Mouse (Mus musculus): ENCODE results near the gene Prdx2.

Gene Prdx2

GRCm38 (mm10) chr8:84978248-84978940, 9.0 kb downstream of the Prdx2 start, which contains the start of gene Junb:
Junb (minus strand) TSS chr8:84978718.
- peak; percentile 98 for DNase-seq (ENCODE audit: low read depth)

- peak; percentile 98 for DNase-seq (ENCODE audit: low read depth)
These were observed 10.4 kb downstream of the Prdx2 start for GRCm38 (mm10) chr8:84979599-84980421.

- peak; percentile 86 for DNase-seq (ENCODE audit: low read depth)
These were observed 11.4 kb downstream of the Prdx2 start for GRCm38 (mm10) chr8:84980622-84981358.

GRCm38 (mm10) chr8:84981644-84982498, 12.5 kb downstream of the Prdx2 start:
- DNase-seq (ENCODE audit: low read depth): peak; percentile 43

- peak; percentile 60 for DNase-seq (ENCODE audit: low read depth)
These were observed 13.2 kb downstream of the Prdx2 start for GRCm38 (mm10) chr8:84982499-84983011.

GRCm38 (mm10) chr8:84984294-84985048, 15.1 kb downstream of the Prdx2 start:
- DNase-seq (ENCODE audit: low read depth): no peak

- peak; percentile 93 for DNase-seq (ENCODE audit: low read depth)
These were observed 15.8 kb downstream of the Prdx2 start for GRCm38 (mm10) chr8:84985049-84985683.

GRCm38 (mm10) chr8:84985684-84986378, 16.4 kb downstream of the Prdx2 start:
- DNase-seq (ENCODE audit: low read depth): peak; percentile 98

- DNase-seq (ENCODE audit: low read depth): no peak
These were observed 17.1 kb downstream of the Prdx2 start for GRCm38 (mm10) chr8:84986379-84986945.

GRCm38 (mm10) chr8:84987388-84987787, 18.0 kb downstream of the Prdx2 start:
- DNase-seq (ENCODE audit: low read depth): no peak

GRCm38 (mm10) chr8:84987903-84988302, 18.5 kb downstream of the Prdx2 start:
- DNase-seq (ENCODE audit: low read depth): no peak

GRCm38 (mm10) chr8:84989311-84989731, 19.9 kb downstream of the Prdx2 start:
- peak; percentile 72 for DNase-seq (ENCODE audit: low read depth)

GRCm38 (mm10) chr8:84989810-84990209, 20.4 kb downstream of the Prdx2 start:
- peak; percentile 94 for DNase-seq (ENCODE audit: low read depth)

- peak; percentile 99 for DNase-seq (ENCODE audit: low read depth)
These were observed 21.0 kb downstream of the Prdx2 start, which contains the start of gene Hook2 for GRCm38 (mm10) chr8:84990349-84990748. Hook2 (plus strand) TSS chr8:84990603.

GRCm38 (mm10) chr8:84990836-84991235, 21.4 kb downstream of the Prdx2 start:
- DNase-seq (ENCODE audit: low read depth): no peak

GRCm38 (mm10) chr8:84994375-84994774, 25.0 kb downstream of the Prdx2 start:
- no peak for DNase-seq (ENCODE audit: low read depth)

GRCm38 (mm10) chr8:84995680-84996079, 26.3 kb downstream of the Prdx2 start:
- no peak for DNase-seq (ENCODE audit: low read depth)

- DNase-seq (ENCODE audit: low read depth): no peak
These were observed 27.6 kb downstream of the Prdx2 start for GRCm38 (mm10) chr8:84996978-84997377.
